23 mouse cellular contexts compared by ENCODE assay signal in the genomic region with DNA sequence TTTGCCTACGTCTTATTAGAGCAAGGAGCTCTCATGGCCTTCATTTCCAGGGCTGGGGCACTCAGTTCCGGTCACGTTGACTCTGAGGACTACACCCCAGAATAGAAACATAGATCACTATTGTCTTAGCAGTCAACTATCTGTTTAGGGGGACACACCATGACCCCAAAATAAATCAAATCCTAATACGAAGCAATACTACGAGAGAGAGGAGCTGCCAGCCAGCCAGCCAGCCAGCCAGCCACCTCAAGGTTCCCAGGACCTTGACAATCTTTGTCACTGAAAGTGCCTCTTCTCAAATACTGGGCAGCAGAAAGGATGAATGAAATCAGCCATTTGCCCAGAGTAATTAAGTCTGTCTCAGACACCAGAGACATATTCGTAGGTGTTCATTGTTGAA.
"Had no signal": no experiment of that assay in that cellular context is flagged by ENCODE, and none has a peak within 500 bp of the region (broad histone marks: within the 10 kb centered on the region; RNA-seq: fewer than 3 reads in every experiment).

No protein-coding gene starts in this region.

- DNase-seq: gastrocnemius, postnatal 14 days; gastrocnemius, postnatal 36 days; heart, adult 11 months; heart, adult 2 months; heart, postnatal 14 days; heart, postnatal 36 days; kidney, adult 11 months; kidney, adult 2 months; kidney, adult 9 months; kidney, postnatal 14 days; kidney, postnatal 36 days; layer of hippocampus, adult 9-11 months; layer of hippocampus, postnatal 36 days; liver; liver, embryonic 13.5 days had no signal

- H3K4me1 ChIP-seq: heart, embryonic 13.5 days; heart, embryonic 15.5 days; kidney, embryonic 15.5 days; liver, embryonic 13.5 days; liver, embryonic 15.5 days had no signal

- H3K4me3 ChIP-seq: heart, adult 2 months; heart, embryonic 13.5 days; heart, embryonic 15.5 days; hindbrain, embryonic 13.5 days; hindbrain, embryonic 15.5 days; kidney, embryonic 15.5 days; limb, embryonic 10.5 days; limb, embryonic 12.5 days; liver, embryonic 13.5 days; liver, embryonic 15.5 days had no signal
